Mouse (Mus musculus): ENCODE data around the gene Zfyve21. TPM values are rescaled to one million over a fixed set of nuclear protein-coding genes. Genes with fewer than 3 reads are reported as not detected.

The Zfyve21 gene
- 68.0 TPM for polyA plus RNA-seq (2014; fragmentation: Illumina TruSeq; extraction: RNeasy Lipid Tissue Mini Kit (QIAGEN cat#74804); ENCODE audit: insufficient read depth, low read depth, low replicate concordance)

DNA sequence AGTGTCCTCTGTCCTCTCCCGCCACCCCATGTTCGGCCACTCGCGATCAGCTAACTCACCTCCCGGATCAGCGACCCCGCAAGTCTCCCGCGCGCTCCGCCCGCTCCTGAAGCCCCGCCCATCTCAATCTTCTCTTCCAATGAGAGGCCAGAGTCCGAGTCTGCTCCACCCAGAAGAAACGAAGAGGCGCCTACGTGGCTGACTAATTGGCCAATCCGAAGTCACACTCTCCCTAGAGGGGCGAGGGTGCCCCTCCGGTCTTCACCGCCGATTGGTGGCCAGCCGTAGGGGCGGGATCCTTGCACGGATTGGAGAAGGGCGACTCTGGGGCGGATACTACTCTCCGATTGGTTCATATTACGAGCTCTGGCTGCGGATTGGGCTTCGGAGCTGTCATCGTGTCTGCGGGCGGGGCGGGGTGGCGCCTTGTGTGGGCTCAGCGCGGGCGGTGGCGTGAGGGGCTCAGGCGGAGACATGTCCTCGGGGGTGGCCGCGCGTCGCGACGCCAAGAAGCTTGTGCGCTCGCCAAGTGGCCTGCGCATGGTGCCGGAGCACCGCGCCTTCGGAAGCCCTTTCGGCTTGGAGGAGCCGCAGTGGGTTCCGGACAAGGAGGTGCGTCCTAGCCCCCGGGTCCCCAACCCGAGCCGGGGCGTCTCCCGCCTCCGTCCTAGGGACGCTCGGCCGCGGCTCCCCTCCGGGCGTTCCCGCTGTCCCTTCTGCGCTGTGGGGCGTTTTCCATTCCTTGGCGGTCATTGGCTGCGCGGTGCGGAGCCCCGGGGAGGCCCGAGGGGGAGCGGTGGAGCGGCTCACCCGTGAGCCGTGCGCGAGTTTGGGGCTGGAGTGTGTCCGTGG, at the start of gene Zfyve21, which contains the start of gene Xrcc3:
Zfyve21 (plus strand) TSS at position 405 of the 852 bp plus-strand sequence.
Xrcc3 (minus strand) TSS at position 108 of the 852 bp plus-strand sequence.

Other genes with a start within 250 kb of the Zfyve21 start
- 30.1 TPM for gene Mark3, start 239.6 kb upstream of the Zfyve21 start, polyA plus RNA-seq (2014; fragmentation: Illumina TruSeq; extraction: RNeasy Lipid Tissue Mini Kit (QIAGEN cat#74804); ENCODE audit: insufficient read depth, low read depth, low replicate concordance)
- gene Ckb, start 141.8 kb upstream of the Zfyve21 start, polyA plus RNA-seq (2014; fragmentation: Illumina TruSeq; extraction: RNeasy Lipid Tissue Mini Kit (QIAGEN cat#74804); ENCODE audit: insufficient read depth, low read depth, low replicate concordance), result 92.9 TPM
- 7.4 TPM for gene Trmt61a, start 136.1 kb upstream of the Zfyve21 start, polyA plus RNA-seq (2014; fragmentation: Illumina TruSeq; extraction: RNeasy Lipid Tissue Mini Kit (QIAGEN cat#74804); ENCODE audit: insufficient read depth, low read depth, low replicate concordance)
- gene Bag5, start 100.9 kb upstream of the Zfyve21 start, polyA plus RNA-seq (2014; fragmentation: Illumina TruSeq; extraction: RNeasy Lipid Tissue Mini Kit (QIAGEN cat#74804); ENCODE audit: insufficient read depth, low read depth, low replicate concordance), result 31.2 TPM
- gene Apopt1, start 100.9 kb upstream of the Zfyve21 start, polyA plus RNA-seq (2014; fragmentation: Illumina TruSeq; extraction: RNeasy Lipid Tissue Mini Kit (QIAGEN cat#74804); ENCODE audit: insufficient read depth, low read depth, low replicate concordance), result 43.0 TPM
- 88.6 TPM for gene Klc1, start 55.3 kb upstream of the Zfyve21 start, polyA plus RNA-seq (2014; fragmentation: Illumina TruSeq; extraction: RNeasy Lipid Tissue Mini Kit (QIAGEN cat#74804); ENCODE audit: insufficient read depth, low read depth, low replicate concordance)
- 0.41 TPM for gene Xrcc3, start 297 bp upstream of the Zfyve21 start, polyA plus RNA-seq (2014; fragmentation: Illumina TruSeq; extraction: RNeasy Lipid Tissue Mini Kit (QIAGEN cat#74804); ENCODE audit: insufficient read depth, low read depth, low replicate concordance)
- gene Ppp1r13b, start 93.9 kb downstream of the Zfyve21 start, polyA plus RNA-seq (2014; fragmentation: Illumina TruSeq; extraction: RNeasy Lipid Tissue Mini Kit (QIAGEN cat#74804); ENCODE audit: insufficient read depth, low read depth, low replicate concordance), result 17.1 TPM
- 580 TPM for gene Atp5mpl, start 152.8 kb downstream of the Zfyve21 start, polyA plus RNA-seq (2014; fragmentation: Illumina TruSeq; extraction: RNeasy Lipid Tissue Mini Kit (QIAGEN cat#74804); ENCODE audit: insufficient read depth, low read depth, low replicate concordance)
- not detected for gene Tdrd9, start 157.4 kb downstream of the Zfyve21 start, polyA plus RNA-seq (2014; fragmentation: Illumina TruSeq; extraction: RNeasy Lipid Tissue Mini Kit (QIAGEN cat#74804); ENCODE audit: insufficient read depth, low read depth, low replicate concordance)
- gene Rd3l, start 167.1 kb downstream of the Zfyve21 start, polyA plus RNA-seq (2014; fragmentation: Illumina TruSeq; extraction: RNeasy Lipid Tissue Mini Kit (QIAGEN cat#74804); ENCODE audit: insufficient read depth, low read depth, low replicate concordance), result not detected